Mouse (Mus musculus) kidney, adult 11 months (tissue): ENCODE results near the gene Rbm4.
"Not testable (repeated sequence)": the region's sequence is repeated elsewhere in the genome, so short reads cannot be mapped to it uniquely, and the experiment has no call there.

Experiments
- DNase-seq: peaks from one replicate; pipeline ENCODE4 v3.0.0; 2022

Rbm4 gene

GRCm38 (mm10) chr19:4795929-4796328 lies 2.2 kb upstream of the Rbm4 start:
- DNase-seq, result no peak

GRCm38 (mm10) chr19:4793281-4793830 lies 345 bp downstream of the Rbm4 start:
- DNase-seq, result no peak

GRCm38 (mm10) chr19:4786313-4786712 lies 7.4 kb downstream of the Rbm4 start:
- no peak for DNase-seq

GRCm38 (mm10) chr19:4785206-4785605 lies 8.5 kb downstream of the Rbm4 start:
- no peak for DNase-seq

- no peak for DNase-seq
Observed at GRCm38 (mm10) chr19:4782891-4783290, 10.8 kb downstream of the Rbm4 start.

GRCm38 (mm10) chr19:4772785-4773184 lies 20.9 kb downstream of the Rbm4 start:
- no peak for DNase-seq

GRCm38 (mm10) chr19:4767507-4768148 lies 26.1 kb downstream of the Rbm4 start:
- DNase-seq, result no peak

- peak; percentile 38 for DNase-seq
Observed at GRCm38 (mm10) chr19:4762876-4763275, 30.8 kb downstream of the Rbm4 start.

GRCm38 (mm10) chr19:4760544-4760943 lies 33.2 kb downstream of the Rbm4 start:
- not testable (repeated sequence) for DNase-seq

- no peak for DNase-seq
Observed at GRCm38 (mm10) chr19:4756921-4757320, 36.8 kb downstream of the Rbm4 start.

- DNase-seq, result peak; percentile 95
Observed at GRCm38 (mm10) chr19:4756193-4756911, 37.3 kb downstream of the Rbm4 start, which contains the start of gene Rbm4b. Rbm4b (plus strand) TSS chr19:4756497.

GRCm38 (mm10) chr19:4755565-4756192 lies 38.0 kb downstream of the Rbm4 start:
- DNase-seq, result peak; percentile 89

- no peak for DNase-seq
Observed at GRCm38 (mm10) chr19:4749975-4750374, 43.7 kb downstream of the Rbm4 start.

GRCm38 (mm10) chr19:4748493-4748892 lies 45.2 kb downstream of the Rbm4 start:
- DNase-seq, result no peak

- DNase-seq, result no peak
Observed at GRCm38 (mm10) chr19:4747631-4748312, 45.9 kb downstream of the Rbm4 start.

- no peak for DNase-seq
Observed at GRCm38 (mm10) chr19:4746611-4747010, 47.1 kb downstream of the Rbm4 start.

GRCm38 (mm10) chr19:4745681-4746080 lies 48.0 kb downstream of the Rbm4 start:
- no peak for DNase-seq

- no peak for DNase-seq
Observed at GRCm38 (mm10) chr19:4745057-4745456, 48.6 kb downstream of the Rbm4 start.

GRCm38 (mm10) chr19:4744026-4744425 lies 49.7 kb downstream of the Rbm4 start:
- DNase-seq, result no peak

- no peak for DNase-seq
Observed at GRCm38 (mm10) chr19:4743524-4743923, 50.2 kb downstream of the Rbm4 start.

GRCm38 (mm10) chr19:4742229-4742628 lies 51.5 kb downstream of the Rbm4 start:
- DNase-seq, result no peak

- DNase-seq, result no peak
Observed at GRCm38 (mm10) chr19:4741482-4741881, 52.2 kb downstream of the Rbm4 start.

- no peak for DNase-seq
Observed at GRCm38 (mm10) chr19:4739762-4740161, 53.9 kb downstream of the Rbm4 start.
